Mouse (Mus musculus) testis, adult 2 months (tissue): ENCODE data around the gene Sema4d.

Experiments used
- CTCF ChIP-seq: fragments of 200-500 bp; IDR thresholded peaks from 2 replicates; pipeline ENCODE4 v1.5.1; 2012; ENCODE audit warnings: low read depth, mild to moderate bottlenecking, inconsistent platforms, low read length, moderate library complexity; ENCODE audit not compliant: control insufficient read depth, insufficient read depth, insufficient replicate concordance
- POLR2A ChIP-seq: fragments of 200-500 bp; IDR thresholded peaks from 2 replicates; pipeline ENCODE4 v1.6.1; 2012; ENCODE audit warnings: low read depth, mild to moderate bottlenecking, inconsistent platforms, low read length, moderate library complexity; ENCODE audit not compliant: control insufficient read depth

DNA sequence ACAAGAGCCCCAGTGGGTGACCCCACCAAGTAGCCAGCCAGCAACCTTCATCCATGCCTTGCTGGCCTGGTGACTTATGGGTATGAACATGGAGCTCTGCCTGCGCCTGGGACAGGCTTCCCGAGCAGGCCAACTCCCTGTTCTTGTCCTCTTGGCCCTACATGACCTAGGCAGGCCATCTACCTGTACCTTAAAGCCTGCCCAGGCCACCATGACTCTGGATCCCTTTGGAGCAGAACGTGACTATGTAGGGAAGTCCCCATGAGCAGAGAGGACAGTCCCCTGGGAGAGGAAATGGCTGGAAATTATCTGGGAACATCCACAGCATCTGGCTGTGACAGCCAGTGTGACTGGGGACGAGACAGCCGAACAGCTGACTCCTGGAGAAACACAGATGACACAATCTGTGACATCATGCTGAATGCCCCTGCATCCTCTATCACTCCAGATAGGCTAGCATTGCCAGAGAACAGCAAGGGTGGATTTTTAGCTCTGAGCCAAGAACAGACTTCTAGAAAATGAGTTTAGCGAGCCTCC, 15.7 kb downstream of the Sema4d start:
- TF ChIP-seq CTCF: no peak
- TF ChIP-seq POLR2A: no peak
